In the genomic region with DNA sequence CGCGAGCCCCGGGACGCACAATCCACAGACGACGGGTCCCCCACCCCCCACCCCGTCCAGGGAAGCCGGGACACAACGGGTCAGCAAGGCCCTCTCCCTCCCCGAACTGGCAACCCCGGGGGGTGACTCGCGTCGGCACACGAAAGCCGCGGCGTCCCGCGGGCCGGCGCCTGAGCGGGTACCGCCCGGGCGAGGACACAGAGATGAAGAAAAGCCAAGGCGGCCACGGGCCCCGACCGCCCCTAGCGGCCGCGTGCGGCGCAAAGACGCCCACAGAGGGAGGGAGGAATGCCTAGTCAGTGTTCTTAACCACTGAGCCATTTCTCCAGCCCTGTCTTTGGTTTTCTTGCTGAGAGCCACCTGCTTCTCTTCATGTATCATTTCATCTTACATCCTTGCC, we compare ENCODE assay signal across 9 mouse cellular contexts. TPM values are rescaled to one million over a fixed set of nuclear protein-coding genes. Genes with fewer than 3 reads are reported as not detected.
A peak's percentile ranks its signal among the peaks of the same experiment; 100 is the strongest.
DNase-seq lines count a peak whose midpoint lies in the region; ATAC-seq and TF ChIP-seq lines count a peak whose summit lies in the region.
"Had no signal": no experiment of that assay in that cellular context is flagged by ENCODE, and none has a peak within 500 bp of the region (broad histone marks: within the 10 kb centered on the region; RNA-seq: fewer than 3 reads in every experiment).

No protein-coding gene starts in this region.

- DNase-seq in hindbrain, embryonic 11.5 days (ENCODE audit: low spot score) = peak; percentile 100
- DNase-seq in G1E (ENCODE audit: low spot score) = peak; percentile 100
- DNase-seq in c-Kit-positive CD71-positive TER-119-positive erythroid progenitor cells, embryonic 14.5 days (ENCODE audit: low spot score) = peak; percentile 99
- DNase-seq in gonadal fat pad, adult 2 months (ENCODE audit: low read depth) = peak; percentile 49
- peak; percentile 48 to 62 for DNase-seq in left cerebral cortex, postnatal 25 days (ENCODE audit: low spot score in 2 of 2)
- peak; percentile 75 for DNase-seq in retina, embryonic 14.5 days (ENCODE audit: low spot score)
- DNase-seq in thymus, postnatal 25 days = peak; percentile 85

- no peaks in the 10 kb centered on the region for H3K4me1 ChIP-seq in hindbrain, embryonic 11.5 days (replicated peaks; ENCODE audit: control insufficient read depth, insufficient read depth, low read length)
- no peaks in the 10 kb centered on the region for H3K4me1 ChIP-seq in hindbrain, embryonic 13.5 days (replicated peaks)
- H3K4me1 ChIP-seq in G1E (ENCODE audit: insufficient read depth, low read depth, low read length) = no peaks in the 10 kb centered on the region; the same call in 1 of the 2 replicates

- no peak overlapping the region for H3K4me2 ChIP-seq in hindbrain, embryonic 11.5 days (replicated peaks; ENCODE audit: low read depth, low read length)
- no peak overlapping the region for H3K4me2 ChIP-seq in hindbrain, embryonic 13.5 days

- no peak for TF ChIP-seq CTCF in G1E (IDR thresholded peaks at IDR 0.05; ENCODE audit: low read depth, low read length)

- ATAC-seq in hindbrain, embryonic 11.5 days (ENCODE audit: low FRiP score) = no peak
- ATAC-seq in hindbrain, embryonic 13.5 days (ENCODE audit: low FRiP score) = no peak
- no peak for ATAC-seq in G1E (ENCODE audit: extremely low read depth, insufficient number of reproducible peaks, low FRiP score, poor library complexity, severe bottlenecking)

- 5% methylated on average over 36 of the region's 36 CpGs for WGBS in hindbrain, embryonic 11.5 days
- WGBS in hindbrain, embryonic 13.5 days = 6% methylated on average over 36 of the region's 36 CpGs

- H3K9me3 ChIP-seq in hindbrain, embryonic 11.5 days (ENCODE audit: control insufficient read depth, low read length) = no peaks in the 10 kb centered on the region
- H3K9me3 ChIP-seq in hindbrain, embryonic 13.5 days = no peaks in the 10 kb centered on the region
- no peaks in the 10 kb centered on the region; the same call in 1 of the 2 replicates for H3K9me3 ChIP-seq in G1E (replicated peaks)

- no peak overlapping the region for H3K9ac ChIP-seq in hindbrain, embryonic 11.5 days (ENCODE audit: low read depth, low read length)
- H3K9ac ChIP-seq in hindbrain, embryonic 13.5 days = no peak overlapping the region

- no peaks in the 10 kb centered on the region for H3K36me3 ChIP-seq in hindbrain, embryonic 11.5 days (ENCODE audit: control insufficient read depth, insufficient read depth, low read length)
- no peaks in the 10 kb centered on the region for H3K36me3 ChIP-seq in hindbrain, embryonic 13.5 days
- H3K36me3 ChIP-seq in G1E (replicated peaks) = no peaks in the 10 kb centered on the region

- intact Hi-C loops in left cerebral cortex, postnatal 25 days (cut with DNase I) = no loop called here

- H3K27ac ChIP-seq in hindbrain, embryonic 11.5 days (ENCODE audit: low read depth, low read length) = no peak overlapping the region
- no peak overlapping the region for H3K27ac ChIP-seq in hindbrain, embryonic 13.5 days

- H3K27me3 ChIP-seq in hindbrain, embryonic 11.5 days (ENCODE audit: control insufficient read depth, insufficient read depth, low read length) = peaks cover 11% of the 10 kb centered on the region; the same call in 1 of the 2 replicates
- H3K27me3 ChIP-seq in hindbrain, embryonic 13.5 days = peaks cover 5% of the 10 kb centered on the region
- no peaks in the 10 kb centered on the region; the same call in 1 of the 2 replicates for H3K27me3 ChIP-seq in G1E (ENCODE audit: insufficient read depth, low read length)

- H3K4me3 ChIP-seq in hindbrain, embryonic 11.5 days (ENCODE audit: low read depth, low read length) = no peak overlapping the region
- no peak overlapping the region for H3K4me3 ChIP-seq in hindbrain, embryonic 13.5 days
- no peak overlapping the region for H3K4me3 ChIP-seq in G1E (ENCODE audit: low read depth, low read length)

RNA-seq across cellular contexts. Expression of a gene that starts 26.6 kb away (rescaled TPM):
- polyA plus RNA-seq in hindbrain, embryonic 11.5 days (2014; fragmentation: Nextera tagmentation; extraction: Ambion mirVana) = 86.4 and 91.0 TPM in 2 replicates
- polyA plus RNA-seq in hindbrain, embryonic 13.5 days (2015; fragmentation: Nextera tagmentation; extraction: Ambion mirVana) = 104 and 122 TPM in 2 replicates
- 67.4 and 115 TPM in 2 replicates for total RNA-seq in G1E (2014; fragmentation: Nextera tagmentation)
- total RNA-seq in G1E (2017) = 63.9 and 79.2 TPM in 2 replicates
- 71.3 and 86.9 TPM in 2 replicates for polyA plus RNA-seq in G1E (2012)
- polyA plus RNA-seq in gonadal fat pad, adult 2 months (2012; rRNA removed) = 52.7 and 58.0 TPM in 2 replicates
- total RNA-seq in left cerebral cortex, postnatal 25 days (2021) = 10 to 100 TPM; 40.5 to 45.3 TPM

RNA-seq across cellular contexts. Expression of a gene that starts 40.7 kb away (rescaled TPM):
- polyA plus RNA-seq in hindbrain, embryonic 11.5 days (2014; fragmentation: Nextera tagmentation; extraction: Ambion mirVana) = 19.5 and 22.3 TPM in 2 replicates
- polyA plus RNA-seq in hindbrain, embryonic 13.5 days (2015; fragmentation: Nextera tagmentation; extraction: Ambion mirVana) = 28.3 and 29.7 TPM in 2 replicates
- total RNA-seq in G1E (2014; fragmentation: Nextera tagmentation) (17.5 and 17.7 TPM in 2 replicates), G1E (2017) (14.9 and 17.8 TPM in 2 replicates)
- polyA plus RNA-seq in G1E (2012) = 5.5 and 6.8 TPM in 2 replicates
- 16.9 and 18.2 TPM in 2 replicates for polyA plus RNA-seq in gonadal fat pad, adult 2 months (2012; rRNA removed)
- total RNA-seq in left cerebral cortex, postnatal 25 days (2021) = 10 to 100 TPM; 20.7 to 22.9 TPM

RNA-seq across cellular contexts. Expression of a gene that starts 41.2 kb away (rescaled TPM):
- polyA plus RNA-seq in hindbrain, embryonic 11.5 days (2014; fragmentation: Nextera tagmentation; extraction: Ambion mirVana) = not detected in 2 replicates
- not detected in 2 replicates for polyA plus RNA-seq in hindbrain, embryonic 13.5 days (2015; fragmentation: Nextera tagmentation; extraction: Ambion mirVana)
- total RNA-seq in G1E (2014; fragmentation: Nextera tagmentation) (not detected in 2 replicates), G1E (2017) (0.22 TPM in 1 of 2 replicates, not detected in the other)
- not detected in 2 replicates for polyA plus RNA-seq in G1E (2012)
- not detected in 2 replicates for polyA plus RNA-seq in gonadal fat pad, adult 2 months (2012; rRNA removed)
- not detected for total RNA-seq in left cerebral cortex, postnatal 25 days (2021)
- polyA plus RNA-seq: stomach, embryonic 14.5 days had no signal

RNA-seq across cellular contexts. Expression of a gene that starts 55.0 kb away (rescaled TPM):
- not detected in 2 replicates for polyA plus RNA-seq in hindbrain, embryonic 11.5 days (2014; fragmentation: Nextera tagmentation; extraction: Ambion mirVana)
- polyA plus RNA-seq in hindbrain, embryonic 13.5 days (2015; fragmentation: Nextera tagmentation; extraction: Ambion mirVana) = 0.16 TPM in 1 of 2 replicates, not detected in the other
- total RNA-seq in G1E (2014; fragmentation: Nextera tagmentation) (not detected in 2 replicates), G1E (2017) (not detected in 2 replicates)
- not detected in 2 replicates for polyA plus RNA-seq in G1E (2012)
- polyA plus RNA-seq in gonadal fat pad, adult 2 months (2012; rRNA removed) = not detected in 2 replicates
- total RNA-seq in left cerebral cortex, postnatal 25 days (2021) = not detected

Comparison
In these comparisons a context has a peak if more than half of its experiments do, and no peak if none do; other contexts are left out.
1. DNase-seq: peak in every context shown above with its lines; median percentile 100 in hindbrain, embryonic 11.5 days; 100 in G1E; 99 in c-Kit-positive CD71-positive TER-119-positive erythroid progenitor cells, embryonic 14.5 days; 85 in thymus, postnatal 25 days; 75 in retina, embryonic 14.5 days; 55 in left cerebral cortex, postnatal 25 days; 49 in gonadal fat pad, adult 2 months.